Mouse (Mus musculus) heart, embryonic 15.5 days (tissue): ENCODE measurements at regions not wholly inside any gene's neighbourhood (a gene's known extent, or its start where the extent isn't known, plus 50 kb on each side); places are given as distances from the start of the nearest gene placed in this dataset.

Source experiments
- ATAC-seq: fragments of 200-750 bp; cut with Nextera tagmentation; replicated peaks from 2 replicates; pipeline ENCODE4 v1.8.0; 2017; ENCODE audit warnings: low read depth, moderate TSS enrichment; ENCODE audit not compliant: insufficient number of reproducible peaks, insufficient read depth, low FRiP score
- H3K27ac ChIP-seq: fragments of 300-500 bp; sonication (generic); 2 replicates; pipeline ENCODE4 v1.5.1; 2015; ENCODE audit warnings: mild to moderate bottlenecking, inconsistent platforms
- H3K27me3 ChIP-seq: fragments of 300-500 bp; sonication (generic); 2 replicates; pipeline ENCODE4 v1.6.1; 2015; ENCODE audit warnings: inconsistent platforms
- H3K36me3 ChIP-seq: fragments of 300-500 bp; sonication (generic); 2 replicates; pipeline ENCODE4 v1.6.1; 2015; ENCODE audit warnings: mild to moderate bottlenecking, inconsistent platforms
- H3K4me1 ChIP-seq: fragments of 300-500 bp; sonication (generic); replicated peaks from 2 replicates; pipeline ENCODE4 v1.6.1; 2015; ENCODE audit warnings: inconsistent platforms
- H3K4me2 ChIP-seq: fragments of 300-500 bp; sonication (generic); 2 replicates; pipeline ENCODE4 v1.6.1; 2015; ENCODE audit warnings: inconsistent platforms, mild to moderate bottlenecking, moderate library complexity
- H3K4me3 ChIP-seq: fragments of 300-500 bp; sonication (generic); 2 replicates; pipeline ENCODE4 v1.5.1; 2015; ENCODE audit warnings: mild to moderate bottlenecking, inconsistent platforms
- H3K9ac ChIP-seq: fragments of 300-500 bp; sonication (generic); 2 replicates; pipeline ENCODE4 v1.6.1; 2015; ENCODE audit warnings: mild to moderate bottlenecking, inconsistent platforms
- H3K9me3 ChIP-seq: fragments of 300-500 bp; sonication (generic); replicated peaks from 2 replicates; pipeline ENCODE4 v1.6.1; 2016; ENCODE audit warnings: inconsistent platforms
- WGBS: fragments of 180-500 bp; shearing (Covaris S2); methylation state at CpG from one replicate; pipeline ENCODE4 v1.1.7; 2015; ENCODE audit warnings: mixed read lengths; 5-methylcytosine and 5-hydroxymethylcytosine counted together

DNA sequence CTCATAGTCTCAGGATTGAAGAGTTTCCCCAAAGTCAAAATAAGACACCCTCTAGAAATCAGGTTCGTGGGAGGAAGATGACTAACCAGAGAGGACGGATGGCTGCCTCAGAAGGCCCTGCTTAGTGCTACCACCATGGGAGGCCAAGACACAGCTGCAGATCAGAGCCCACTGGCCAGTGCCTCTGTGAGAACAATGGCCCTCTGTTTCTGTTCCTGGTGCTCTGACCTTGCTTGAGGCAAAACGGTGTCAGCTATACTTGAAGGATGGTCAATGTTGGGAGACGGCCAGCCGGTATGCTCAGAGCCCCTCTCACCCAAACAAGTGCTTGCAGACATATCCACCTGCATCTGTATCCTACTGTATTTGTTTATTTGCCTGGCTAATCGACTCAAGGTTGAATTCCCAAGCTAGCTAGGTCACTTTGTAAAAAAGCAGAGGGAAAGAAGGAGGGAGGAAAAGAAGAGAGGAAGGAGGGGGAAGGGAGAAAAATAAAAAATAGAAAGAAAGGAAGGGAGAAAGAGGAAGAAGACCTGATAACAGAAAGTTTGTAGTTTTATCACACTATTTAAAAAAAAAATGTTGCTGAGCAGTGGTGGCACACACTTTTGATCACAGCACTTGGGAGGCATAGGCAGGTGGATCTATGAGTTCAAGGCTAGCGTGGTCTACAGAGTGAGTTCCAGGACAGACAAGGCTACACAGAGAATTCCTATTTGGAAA, 112.7 kb downstream of the Fam204a start:
- H3K27me3 ChIP-seq, result no peaks in the 10 kb centered on the region
- ATAC-seq, result no peak
- H3K9me3 ChIP-seq, result no peaks in the 10 kb centered on the region
- H3K4me3 ChIP-seq, result no peak overlapping the region
- no peaks in the 10 kb centered on the region for H3K4me1 ChIP-seq
- H3K9ac ChIP-seq, result no peak overlapping the region
- H3K27ac ChIP-seq, result no peak overlapping the region
- H3K4me2 ChIP-seq, result no peak overlapping the region
- H3K36me3 ChIP-seq, result no peaks in the 10 kb centered on the region
- WGBS, result 53% methylated on average over 7 of the region's 7 CpGs

DNA sequence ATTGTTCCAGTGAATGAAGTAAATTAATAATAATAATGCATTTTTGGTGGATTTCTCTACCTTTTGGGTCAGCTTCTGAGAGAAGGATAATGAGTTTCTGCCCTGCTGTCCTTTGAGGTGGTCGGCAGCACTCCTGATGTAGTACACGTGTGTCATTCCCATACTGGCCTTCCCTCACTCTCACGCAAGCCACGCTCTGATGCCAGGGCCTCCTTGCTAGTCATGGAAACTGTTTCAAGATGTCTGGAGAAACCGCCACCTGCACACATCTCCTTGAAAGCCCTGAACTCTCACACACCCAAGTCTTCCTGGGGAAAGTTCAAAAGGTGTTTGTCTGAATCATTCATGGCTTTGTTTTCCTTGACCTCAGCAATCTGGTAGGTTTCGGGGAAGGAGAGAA, 116.2 kb downstream of the Fam204a start:
- no peak overlapping the region for H3K27ac ChIP-seq
- H3K27me3 ChIP-seq, result no peaks in the 10 kb centered on the region
- no peaks in the 10 kb centered on the region for H3K4me1 ChIP-seq
- no peak overlapping the region for H3K9ac ChIP-seq
- no peak overlapping the region for H3K4me2 ChIP-seq
- WGBS, result 80% methylated on average over 6 of the region's 6 CpGs
- H3K9me3 ChIP-seq, result no peaks in the 10 kb centered on the region
- H3K36me3 ChIP-seq, result no peaks in the 10 kb centered on the region
- ATAC-seq, result no peak
- no peak overlapping the region for H3K4me3 ChIP-seq

DNA sequence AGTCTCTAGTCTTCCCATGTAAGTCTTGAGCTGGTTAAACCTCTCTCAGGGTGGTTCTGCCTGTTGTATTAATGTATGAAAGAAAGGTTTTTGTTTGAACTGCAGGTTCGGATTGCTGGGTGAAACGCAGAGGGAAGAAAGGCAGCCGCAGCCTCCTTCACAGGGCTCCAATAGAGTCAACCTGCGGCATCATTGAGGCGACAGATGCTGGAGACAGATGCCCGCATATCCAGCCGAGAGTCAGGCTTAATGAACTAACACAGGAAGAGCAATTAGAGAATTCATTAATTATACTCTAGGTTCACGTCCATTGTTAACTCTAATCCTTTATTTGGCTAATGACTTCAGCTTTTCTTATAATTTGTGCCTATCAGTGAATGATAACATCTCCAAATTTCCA, 117.0 kb downstream of the Fam204a start:
- Histone ChIP-seq H3K4me2 (no peak overlapping the region), H3K27ac (no peak overlapping the region), H3K36me3 (no peaks in the 10 kb centered on the region), H3K27me3 (no peaks in the 10 kb centered on the region), H3K4me1 (no peaks in the 10 kb centered on the region), H3K4me3 (no peak overlapping the region), H3K9me3 (no peaks in the 10 kb centered on the region), H3K9ac (no peak overlapping the region)
- WGBS, result 77% methylated on average over 8 of the region's 8 CpGs
- no peak for ATAC-seq

DNA sequence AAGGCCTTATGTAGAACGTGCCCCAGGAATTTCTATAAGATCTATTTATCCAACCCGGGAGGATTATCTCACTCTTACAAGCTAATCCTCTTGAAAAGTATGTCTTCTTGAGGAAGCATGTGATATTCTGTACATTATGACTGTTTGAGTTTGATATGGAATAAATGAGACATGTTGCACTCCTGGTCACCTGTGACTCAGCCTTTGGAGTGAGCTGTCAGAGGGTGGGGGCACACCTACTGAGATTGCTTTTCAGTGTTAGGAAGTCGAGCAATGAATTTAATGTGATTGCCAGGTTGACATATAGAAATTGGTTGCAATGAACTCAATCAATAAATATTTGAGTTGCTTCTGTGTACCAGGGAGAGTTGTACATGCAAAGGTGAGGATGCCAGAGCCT, 128.6 kb downstream of the Fam204a start:
- no peak for ATAC-seq
- Histone ChIP-seq H3K27me3 (no peaks in the 10 kb centered on the region), H3K4me3 (no peak overlapping the region), H3K9me3 (no peaks in the 10 kb centered on the region), H3K9ac (no peak overlapping the region), H3K36me3 (no peaks in the 10 kb centered on the region), H3K4me2 (no peak overlapping the region), H3K4me1 (no peaks in the 10 kb centered on the region), H3K27ac (no peak overlapping the region)
- 69% methylated on average over 3 of the region's 3 CpGs for WGBS

DNA sequence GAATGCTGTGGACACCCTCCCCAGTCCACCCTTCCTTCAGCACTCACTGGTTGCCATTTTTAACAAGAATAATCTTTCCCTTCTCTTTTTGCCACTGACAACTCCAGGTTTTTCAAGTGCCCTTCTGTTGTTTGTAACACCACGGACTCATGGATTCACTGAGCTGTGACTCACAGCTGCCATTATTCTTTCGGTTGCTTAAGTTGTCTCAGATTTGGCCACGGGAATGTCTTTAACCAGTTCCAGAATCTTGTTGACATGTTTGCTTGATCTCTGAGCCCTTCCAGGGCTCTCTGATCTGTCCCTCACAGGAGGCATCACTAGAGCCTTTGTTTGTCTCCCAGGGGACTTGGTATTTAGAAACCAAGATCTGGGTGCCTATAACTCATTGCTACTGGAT, 131.5 kb upstream of the Rab11fip2 start:
- WGBS, result 48% methylated on average over 3 of the region's 3 CpGs

DNA sequence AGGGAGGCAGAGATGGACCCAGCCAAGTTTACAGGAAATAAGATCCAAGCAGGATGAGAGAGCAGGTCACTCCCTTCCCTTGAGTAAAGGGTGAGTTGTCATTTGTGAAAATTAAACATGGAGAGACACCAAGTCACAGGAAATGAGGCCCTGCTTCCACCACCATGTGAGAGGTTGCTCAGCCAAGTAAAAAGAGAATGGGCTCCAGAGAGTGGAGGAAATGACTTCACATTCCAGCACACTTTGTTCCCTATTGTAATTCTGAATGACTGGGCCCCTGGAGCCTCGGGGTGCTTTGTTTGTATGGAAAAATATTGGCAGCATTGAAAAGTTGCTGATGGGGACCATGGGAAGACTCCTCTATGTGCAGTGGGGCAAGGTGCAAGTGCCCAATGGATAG, 129.9 kb upstream of the Rab11fip2 start:
- Histone ChIP-seq H3K9ac (no peak overlapping the region), H3K27ac (no peak overlapping the region), H3K4me3 (no peak overlapping the region), H3K27me3 (no peaks in the 10 kb centered on the region), H3K9me3 (no peaks in the 10 kb centered on the region), H3K4me1 (no peaks in the 10 kb centered on the region), H3K36me3 (no peaks in the 10 kb centered on the region), H3K4me2 (no peak overlapping the region)
- no peak for ATAC-seq
- WGBS, result 48% methylated on average over 1 of the region's 1 CpGs

More for the DNA sequence above, 131.5 kb upstream of the Rab11fip2 start:
- Histone ChIP-seq H3K27ac (no peak overlapping the region), H3K9ac (no peak overlapping the region), H3K36me3 (no peaks in the 10 kb centered on the region), H3K4me2 (no peak overlapping the region), H3K27me3 (no peaks in the 10 kb centered on the region), H3K4me3 (no peak overlapping the region), H3K4me1 (no peaks in the 10 kb centered on the region), H3K9me3 (no peaks in the 10 kb centered on the region)
- no peak for ATAC-seq

DNA sequence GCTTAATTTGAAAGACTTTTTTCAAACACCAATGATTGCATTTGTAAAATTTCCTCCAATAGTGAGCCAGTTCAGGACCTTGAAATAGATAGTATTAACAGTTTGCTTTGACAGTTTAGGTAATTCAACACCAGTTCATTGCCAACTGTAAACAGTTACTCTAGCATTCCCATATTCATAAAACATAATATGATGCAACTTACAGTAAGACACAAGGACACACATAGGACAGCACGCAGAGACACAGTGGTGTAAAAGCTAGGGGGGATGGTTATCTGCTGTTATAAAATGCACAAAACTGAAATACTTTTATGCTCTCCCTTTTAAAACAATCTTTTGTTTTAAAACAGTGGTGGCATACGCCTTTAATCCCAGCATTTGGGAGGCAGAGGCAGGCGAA, 122.7 kb upstream of the Rab11fip2 start:
- no peak overlapping the region for H3K4me3 ChIP-seq
- no peaks in the 10 kb centered on the region for H3K27me3 ChIP-seq
- H3K4me2 ChIP-seq, result no peak overlapping the region
- H3K9me3 ChIP-seq, result no peaks in the 10 kb centered on the region
- H3K27ac ChIP-seq, result no peak overlapping the region
- no peak overlapping the region for H3K9ac ChIP-seq
- WGBS, result 87% methylated on average over 3 of the region's 3 CpGs
- ATAC-seq, result no peak
- no peaks in the 10 kb centered on the region for H3K36me3 ChIP-seq
- H3K4me1 ChIP-seq, result no peaks in the 10 kb centered on the region

DNA sequence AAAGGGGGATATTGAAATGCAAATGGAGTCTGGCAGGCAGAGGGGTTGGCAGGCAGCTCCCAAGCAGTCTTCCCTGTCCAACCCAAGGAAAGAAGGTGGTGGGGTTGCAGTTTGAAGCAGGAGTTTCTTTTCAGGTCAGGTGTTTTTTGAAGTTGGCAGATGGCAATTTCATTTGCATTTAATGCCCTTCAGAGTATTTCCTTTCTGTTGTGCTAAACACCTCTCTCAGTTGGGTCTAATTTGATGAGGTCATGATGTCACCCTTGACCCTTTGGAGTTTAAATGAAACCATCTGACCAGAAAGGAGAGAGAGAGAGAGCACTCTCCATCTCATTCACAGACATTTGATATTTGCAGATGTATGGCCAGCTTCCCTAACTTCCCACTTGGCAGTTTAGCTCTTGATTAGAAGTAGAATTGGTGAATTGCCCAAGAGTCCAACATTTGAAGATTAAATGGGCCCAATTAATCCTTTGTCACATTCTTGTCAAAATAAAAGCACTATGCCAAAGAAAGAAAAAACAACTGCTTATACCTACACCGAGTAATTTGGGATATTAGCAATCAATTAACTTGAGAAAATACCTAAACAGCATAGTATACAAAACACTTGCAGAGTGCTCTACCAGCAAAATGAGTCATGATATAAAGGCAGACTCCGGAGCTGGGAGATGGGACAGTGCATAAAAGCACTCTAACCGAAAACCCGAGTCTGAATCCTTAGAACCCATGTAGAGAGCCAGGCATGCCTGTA, 111.8 kb upstream of the Rab11fip2 start:
- WGBS, result 76% methylated on average over 4 of the region's 4 CpGs
- ATAC-seq, result no peak

DNA sequence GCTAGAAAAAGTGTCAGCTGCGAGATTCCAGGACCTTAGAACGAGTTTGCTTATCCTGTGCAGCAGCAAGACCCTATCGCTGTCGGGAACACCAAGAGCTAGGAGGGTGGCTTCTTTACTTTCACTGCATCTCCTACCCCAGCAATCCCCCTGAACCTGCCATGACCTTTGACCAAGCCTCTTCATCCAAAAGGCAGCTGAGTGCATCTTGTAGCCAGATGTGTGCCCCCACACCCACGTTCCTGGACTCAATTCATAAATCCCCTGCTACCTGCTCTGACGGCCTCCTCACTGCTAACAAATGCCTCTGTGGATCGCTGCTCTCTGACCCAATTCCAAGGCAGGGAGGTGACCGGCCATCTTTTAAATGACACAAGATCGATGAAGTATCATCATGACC, 107.7 kb upstream of the Rab11fip2 start:
- Histone ChIP-seq H3K9ac (no peak overlapping the region), H3K4me3 (no peak overlapping the region), H3K36me3 (no peaks in the 10 kb centered on the region), H3K4me2 (no peak overlapping the region), H3K9me3 (no peaks in the 10 kb centered on the region), H3K27ac (no peak overlapping the region), H3K4me1 (no peaks in the 10 kb centered on the region), H3K27me3 (no peaks in the 10 kb centered on the region)
- ATAC-seq, result no peak
- WGBS, result 68% methylated on average over 9 of the region's 9 CpGs

More for the DNA sequence above, 111.8 kb upstream of the Rab11fip2 start:
- no peaks in the 10 kb centered on the region for H3K36me3 ChIP-seq
- no peaks in the 10 kb centered on the region for H3K4me1 ChIP-seq
- no peak overlapping the region for H3K27ac ChIP-seq
- H3K27me3 ChIP-seq, result no peaks in the 10 kb centered on the region
- no peak overlapping the region for H3K4me3 ChIP-seq
- H3K9ac ChIP-seq, result no peak overlapping the region
- H3K9me3 ChIP-seq, result no peaks in the 10 kb centered on the region
- H3K4me2 ChIP-seq, result no peak overlapping the region

DNA sequence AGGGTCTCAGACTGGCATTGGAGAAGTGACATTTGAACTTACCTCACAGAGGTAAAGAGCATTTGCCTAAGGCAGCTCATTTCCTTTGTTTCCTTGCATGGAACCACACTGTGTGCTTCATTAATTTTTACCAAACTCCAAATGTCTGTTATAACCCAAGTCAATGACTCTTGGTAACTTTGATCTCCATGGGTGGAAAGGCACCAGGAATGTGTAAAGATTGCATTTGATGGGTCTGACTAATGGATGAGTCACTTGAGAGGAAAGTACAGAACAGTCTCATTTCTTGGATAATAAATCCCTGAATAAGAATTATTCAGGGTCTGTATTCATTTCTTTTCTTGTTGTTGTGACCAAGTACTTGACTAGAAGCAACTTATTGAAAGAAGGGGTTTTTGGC, 97.3 kb upstream of the Rab11fip2 start:
- H3K9ac ChIP-seq, result no peak overlapping the region
- H3K27me3 ChIP-seq, result no peaks in the 10 kb centered on the region
- no peaks in the 10 kb centered on the region for H3K4me1 ChIP-seq
- no peak overlapping the region for H3K27ac ChIP-seq
- ATAC-seq, result no peak
- H3K36me3 ChIP-seq, result no peaks in the 10 kb centered on the region
- no peak overlapping the region for H3K4me3 ChIP-seq
- H3K4me2 ChIP-seq, result no peak overlapping the region
- no peaks in the 10 kb centered on the region for H3K9me3 ChIP-seq

DNA sequence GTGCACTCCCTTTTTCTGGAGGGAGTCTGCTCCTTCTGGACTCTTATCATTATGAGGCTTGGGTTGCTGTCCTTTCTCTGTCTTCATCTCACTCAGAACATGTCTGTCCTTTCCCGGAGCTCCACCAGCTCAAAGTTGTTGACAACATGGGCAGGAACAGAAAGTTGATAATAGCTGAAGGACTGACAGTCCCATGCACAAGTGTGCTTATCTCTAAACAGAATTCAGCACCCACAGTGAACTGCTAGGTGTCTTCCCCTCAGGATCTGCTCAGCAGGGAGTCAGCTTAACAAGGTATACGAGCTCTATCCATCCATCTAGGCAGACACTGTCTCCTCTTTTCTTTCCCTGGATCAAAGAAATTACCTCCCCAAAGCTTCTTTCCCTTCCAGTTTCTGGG, 89.2 kb upstream of the Rab11fip2 start:
- Histone ChIP-seq H3K36me3 (no peaks in the 10 kb centered on the region), H3K4me2 (no peak overlapping the region), H3K4me1 (peaks cover 10% of the 10 kb centered on the region; the same call in 1 of the 2 replicates), H3K9me3 (no peaks in the 10 kb centered on the region), H3K4me3 (no peak overlapping the region), H3K9ac (no peak overlapping the region), H3K27ac (no peak overlapping the region), H3K27me3 (no peaks in the 10 kb centered on the region)
- 34% methylated on average over 2 of the region's 2 CpGs for WGBS
- no peak for ATAC-seq
